Mouse (Mus musculus) kidney, embryonic 14.5 days (tissue): ENCODE data around the gene Tspan14. TPM values are rescaled to one million over a fixed set of nuclear protein-coding genes. Genes with fewer than 3 reads are reported as not detected.

Source experiments
- ATAC-seq: fragments of 200-750 bp; cut with Nextera tagmentation; 2 replicates; pipeline ENCODE4 v1.8.0; 2017; ENCODE audit warnings: moderate number of reproducible peaks, mild to moderate bottlenecking, moderate TSS enrichment, moderate library complexity; ENCODE audit not compliant: low FRiP score, low TSS enrichment
- H3K27ac ChIP-seq: fragments of 300-500 bp; sonication (generic); 2 replicates; pipeline ENCODE4 v1.5.1; 2014; ENCODE audit warnings: low read depth, mild to moderate bottlenecking, low read length, moderate library complexity, mixed read lengths
- H3K27me3 ChIP-seq: fragments of 300-500 bp; sonication (generic); 2 replicates; pipeline ENCODE4 v1.6.1; 2014; ENCODE audit warnings: mild to moderate bottlenecking, low read length; ENCODE audit not compliant: control insufficient read depth, insufficient read depth
- H3K36me3 ChIP-seq: fragments of 300-500 bp; sonication (generic); 2 replicates; pipeline ENCODE4 v1.6.1; 2014; ENCODE audit warnings: low read length, mixed read lengths; ENCODE audit not compliant: control insufficient read depth, insufficient read depth
- H3K4me1 ChIP-seq: fragments of 300-500 bp; sonication (generic); 2 replicates; pipeline ENCODE4 v1.6.1; 2014; ENCODE audit warnings: low read length, mixed read lengths; ENCODE audit not compliant: control insufficient read depth, insufficient read depth
- H3K4me2 ChIP-seq: fragments of 300-500 bp; sonication (generic); replicated peaks from 2 replicates; pipeline ENCODE4 v1.6.1; 2014; ENCODE audit warnings: low read depth, mild to moderate bottlenecking, low read length
- H3K4me3 ChIP-seq: fragments of 300-500 bp; sonication (generic); 2 replicates; pipeline ENCODE4 v1.5.1; 2014; ENCODE audit warnings: mild to moderate bottlenecking, low read length
- H3K9ac ChIP-seq: fragments of 300-500 bp; sonication (generic); 2 replicates; pipeline ENCODE4 v1.6.1; 2014; ENCODE audit warnings: low read depth, mild to moderate bottlenecking, low read length, moderate library complexity
- H3K9me3 ChIP-seq: fragments of 300-500 bp; sonication (generic); 2 replicates; pipeline ENCODE4 v1.6.1; 2016; ENCODE audit warnings: low read length; ENCODE audit not compliant: control insufficient read depth
- WGBS: fragments of 180-500 bp; shearing (Covaris S2); extraction: QIAGEN DNeasy Blood & Tissue Kit; methylation state at CpG from one replicate; pipeline ENCODE4 v1.1.7; 2014; 5-methylcytosine and 5-hydroxymethylcytosine counted together
- polyA plus RNA-seq: library from polyadenylated mRNA; unstranded; fragments of >200 nt; fragmentation: Nextera tagmentation; extraction: Ambion mirVana; gene quantifications from 2 replicates; pipeline ENCODE4 v1.2.1, GENCODE M21; 2014

Tspan14 gene
- polyA plus RNA-seq, 1 experiment from 2014 or later: 118 TPM

- no peak overlapping the region for H3K27ac ChIP-seq
These were observed 92.6 kb downstream of the Tspan14 start for GRCm38 (mm10) chr14:40873961-40874360.

GRCm38 (mm10) chr14:40870598-40870997, 96.0 kb downstream of the Tspan14 start:
- 58% methylated on average over 3 of the region's 3 CpGs for whole genome bisulfite sequencing
- H3K4me1 ChIP-seq: no peaks in the 10 kb centered on the region
- H3K9ac ChIP-seq: no peak overlapping the region
- H3K9me3 ChIP-seq: no peaks in the 10 kb centered on the region
- no peak overlapping the region for H3K4me2 ChIP-seq
- H3K4me3 ChIP-seq: no peak overlapping the region
- no peak; the same call in 1 of the 2 replicates for ATAC-seq
- no peaks in the 10 kb centered on the region for H3K36me3 ChIP-seq
- H3K27me3 ChIP-seq: no peaks in the 10 kb centered on the region
- H3K27ac ChIP-seq: no peak overlapping the region

More at GRCm38 (mm10) chr14:40873961-40874360, 92.6 kb downstream of the Tspan14 start:
- Histone ChIP-seq H3K4me2 (no peak overlapping the region), H3K4me1 (no peaks in the 10 kb centered on the region), H3K9me3 (no peaks in the 10 kb centered on the region), H3K4me3 (no peak overlapping the region), H3K36me3 (no peaks in the 10 kb centered on the region), H3K9ac (no peak overlapping the region), H3K27me3 (no peaks in the 10 kb centered on the region)
- no peak for ATAC-seq
- WGBS: 91% methylated on average over 5 of the region's 5 CpGs

DNA sequence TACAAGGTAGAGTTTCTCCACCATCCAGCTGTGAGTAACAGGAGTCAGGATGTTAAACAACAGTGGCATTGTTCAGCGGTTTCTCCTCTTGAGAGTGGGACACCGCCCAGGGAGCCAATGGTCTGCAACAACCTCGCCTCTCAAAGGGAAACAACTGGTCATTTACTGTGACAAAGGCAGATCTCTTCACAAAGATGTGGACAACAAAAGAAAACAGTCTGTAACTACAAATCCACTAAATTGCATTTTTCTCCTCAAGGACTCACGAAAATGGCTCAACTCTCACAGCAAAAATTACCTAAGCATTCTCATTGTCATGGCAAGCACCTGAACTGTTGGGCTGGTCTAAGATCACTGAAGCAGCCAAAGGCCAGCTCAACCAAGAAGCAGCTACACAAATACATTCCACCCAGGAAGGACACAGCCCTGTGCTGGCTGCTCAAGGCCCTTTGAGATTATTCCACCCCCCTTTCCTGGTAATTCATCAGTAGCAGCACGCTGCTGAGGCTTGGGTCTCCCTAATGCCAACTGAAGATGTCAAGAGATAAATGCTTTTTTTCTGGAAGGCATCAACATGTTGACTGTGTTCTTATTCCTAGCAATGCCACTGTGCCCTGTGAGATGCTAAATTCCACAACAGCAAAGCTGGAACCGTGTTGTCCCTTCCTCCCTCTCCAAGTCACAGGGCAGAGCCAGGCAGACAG, 101.6 kb downstream of the Tspan14 start:
- H3K27ac ChIP-seq: no peak overlapping the region
- 46% methylated on average over 6 of the region's 6 CpGs for WGBS
- H3K9me3 ChIP-seq: no peaks in the 10 kb centered on the region
- no peak overlapping the region for H3K4me3 ChIP-seq
- H3K27me3 ChIP-seq: no peaks in the 10 kb centered on the region
- no peaks in the 10 kb centered on the region for H3K36me3 ChIP-seq
- no peak overlapping the region for H3K9ac ChIP-seq
- H3K4me1 ChIP-seq: no peaks in the 10 kb centered on the region; the same call in 1 of the 2 replicates
- H3K4me2 ChIP-seq: no peak overlapping the region
- no peak for ATAC-seq

- Histone ChIP-seq H3K27me3 (no peaks in the 10 kb centered on the region), H3K4me1 (no peaks in the 10 kb centered on the region; the same call in 1 of the 2 replicates), H3K4me2 (no peak overlapping the region), H3K36me3 (no peaks in the 10 kb centered on the region), H3K9ac (no peak overlapping the region), H3K9me3 (no peaks in the 10 kb centered on the region), H3K27ac (no peak overlapping the region), H3K4me3 (no peak overlapping the region)
- 79% methylated on average over 3 of the region's 3 CpGs for WGBS
- ATAC-seq: no peak
These were observed 102.9 kb downstream of the Tspan14 start for GRCm38 (mm10) chr14:40863659-40864058.

DNA sequence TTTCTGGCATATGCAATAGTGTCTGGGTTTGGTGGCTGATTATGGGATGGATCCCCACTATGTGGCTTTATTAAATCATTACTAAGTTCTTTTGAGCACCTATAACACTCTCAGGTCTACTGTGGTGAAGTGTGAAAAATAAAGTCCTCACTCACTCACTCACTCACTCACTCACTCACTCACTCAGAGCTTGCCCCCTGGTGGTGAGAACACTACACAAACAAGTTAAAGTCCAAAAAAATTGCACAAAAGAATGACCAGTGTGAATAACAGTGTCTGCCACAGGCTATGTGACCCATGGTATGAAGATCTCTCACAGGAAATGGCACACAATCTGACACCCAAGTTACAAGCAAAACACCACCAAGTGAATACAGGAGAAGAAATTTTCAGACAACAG, 103.6 kb downstream of the Tspan14 start:
- H3K9ac ChIP-seq: no peak overlapping the region
- no peak for ATAC-seq
- H3K27ac ChIP-seq: no peak overlapping the region
- no peaks in the 10 kb centered on the region for H3K36me3 ChIP-seq
- H3K4me3 ChIP-seq: no peak overlapping the region
- no peaks in the 10 kb centered on the region for H3K27me3 ChIP-seq
- no peak overlapping the region for H3K4me2 ChIP-seq
- no peaks in the 10 kb centered on the region for H3K9me3 ChIP-seq
- H3K4me1 ChIP-seq: no peaks in the 10 kb centered on the region; the same call in 1 of the 2 replicates

Other genes starting within 250 kb of the Tspan14 start
- 0.57 and 0.65 TPM in 2 replicates for gene Sh2d4b, start 73.5 kb downstream of the Tspan14 start, polyA plus RNA-seq
- 108 and 112 TPM in 2 replicates for gene Fam213a, start 47.0 kb upstream of the Tspan14 start, polyA plus RNA-seq
- 0.33 TPM in 1 of 2 replicates, not detected in the other for gene Dydc2, start 102.4 kb upstream of the Tspan14 start, polyA plus RNA-seq
- gene Dydc1, start 106.1 kb upstream of the Tspan14 start, polyA plus RNA-seq: not detected in 2 replicates
- not detected in 2 replicates for gene Mat1a, start 138.2 kb upstream of the Tspan14 start, polyA plus RNA-seq
- not detected in 2 replicates for gene Sftpa1, start 165.0 kb upstream of the Tspan14 start, polyA plus RNA-seq
- not detected in 2 replicates for gene Mbl1, start 184.7 kb upstream of the Tspan14 start, polyA plus RNA-seq
- not detected in 2 replicates for gene Sftpd, start 218.3 kb upstream of the Tspan14 start, polyA plus RNA-seq